Mouse (Mus musculus) bone marrow macrophage, adult 2 months (primary cell): ENCODE results near the gene Kctd13.

ENCODE experiments used
- CTCF ChIP-seq: IDR thresholded peaks from 2 replicates; pipeline ENCODE4 v1.5.1; 2012; ENCODE audit warnings: low read depth, mild to moderate bottlenecking, low read length, moderate library complexity
- POLR2A ChIP-seq: IDR thresholded peaks from 2 replicates; pipeline ENCODE4 v1.6.1; 2012; ENCODE audit warnings: mild to moderate bottlenecking, low read depth, low read length, borderline replicate concordance

GRCm38 (mm10) chr7:126950647-126951615 is 22.3 kb downstream of the Kctd13 start:
- TF ChIP-seq POLR2A (no peak), CTCF (no peak)
